Mouse (Mus musculus): ENCODE data around the gene Vmn2r63.
"Not testable (repeated sequence)": the region's sequence is repeated elsewhere in the genome, so short reads cannot be mapped to it uniquely, and the experiment has no call there.

DNA sequence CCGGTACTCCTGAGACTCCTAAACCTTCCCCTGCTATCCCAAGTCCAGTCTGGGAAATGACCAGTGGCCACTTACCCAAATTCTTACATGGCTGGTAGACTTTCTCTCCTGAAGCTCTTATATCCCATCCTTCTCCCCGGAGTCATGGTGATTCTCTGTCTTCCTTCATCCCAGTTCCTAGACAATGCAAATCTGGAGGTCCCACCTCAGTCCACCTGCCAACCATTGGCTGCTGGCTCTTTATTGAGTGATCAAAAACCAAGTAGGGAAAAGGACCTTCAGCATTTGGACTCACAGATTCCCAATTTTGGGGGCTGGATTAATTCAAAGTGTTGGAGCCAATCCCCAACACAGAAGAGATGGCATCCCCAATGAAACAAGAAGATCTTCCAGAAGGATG is 35.6 kb downstream of the Vmn2r63 start:
- TF ChIP-seq CTCF, POLR2A (IDR thresholded peaks at IDR 0.05; ENCODE audit: extremely low read depth, insufficient read depth, low read length): not testable (repeated sequence)
